Comparison of ENCODE assay signal across 16 mouse cellular contexts in the genomic region with DNA sequence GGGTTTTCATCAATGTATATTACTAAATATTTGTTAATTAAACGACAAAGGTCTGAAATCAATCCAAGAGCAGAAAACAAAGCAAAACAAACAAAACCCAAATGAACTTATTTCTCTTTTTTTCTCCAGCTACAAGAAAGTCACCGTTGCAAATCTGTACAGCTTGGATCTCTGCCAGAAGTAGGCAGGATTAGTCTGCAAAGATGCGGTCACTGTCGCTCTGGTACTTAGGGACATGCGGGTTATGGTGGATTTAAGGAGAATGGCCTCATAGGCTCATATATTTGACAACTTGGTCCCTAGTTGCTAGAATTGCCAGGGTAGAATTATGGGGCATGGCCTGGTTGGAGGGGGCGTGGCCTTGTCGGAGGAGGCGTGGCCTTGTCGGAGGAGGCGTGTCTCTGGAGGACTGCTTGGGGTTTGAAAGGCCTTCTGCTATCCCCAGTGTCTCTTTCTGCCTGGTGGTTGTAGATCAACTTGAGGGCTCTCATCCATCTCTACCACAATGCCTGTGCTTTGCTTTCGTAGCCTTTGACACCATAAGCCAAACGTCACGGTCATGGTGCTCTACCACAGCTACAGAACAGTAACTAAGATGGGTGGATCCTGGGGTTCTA. TPM values are rescaled to one million over a fixed set of nuclear protein-coding genes. Genes with fewer than 3 reads are reported as not detected.
A peak's percentile ranks its signal among the peaks of the same experiment; 100 is the strongest.
DNase-seq lines count a peak whose midpoint lies in the region; ATAC-seq lines count a peak whose summit lies in the region.
"Had no signal": no experiment of that assay in that cellular context is flagged by ENCODE, and none has a peak within 500 bp of the region (broad histone marks: within the 10 kb centered on the region; RNA-seq: fewer than 3 reads in every experiment).

No protein-coding gene starts in this region.

- peak; percentile 54; the same call in 1 of the 2 replicates for ATAC-seq in hindbrain, embryonic 11.5 days (ENCODE audit: low FRiP score)
- no peak for ATAC-seq in hindbrain, embryonic 13.5 days (ENCODE audit: low FRiP score)
- peak; percentile 62 for ATAC-seq in megakaryocyte-erythroid progenitor cell, adult 5-6 weeks (replicated peaks; ENCODE audit: low FRiP score, low TSS enrichment, poor library complexity, severe bottlenecking)
- ATAC-seq: forebrain, embryonic 16.5 days had no signal

- no peaks in the 10 kb centered on the region for H3K4me1 ChIP-seq in hindbrain, embryonic 11.5 days (replicated peaks; ENCODE audit: control insufficient read depth, insufficient read depth, low read length)
- 0 out of 2 replicates have a peak, but pooled peaks cover 3% of the 10 kb centered on the region for H3K4me1 ChIP-seq in hindbrain, embryonic 13.5 days (replicated peaks)
- H3K4me1 ChIP-seq: limb, embryonic 15.5 days had no signal

- H3K4me3 ChIP-seq in hindbrain, embryonic 11.5 days (ENCODE audit: low read depth, low read length): no peak overlapping the region
- H3K4me3 ChIP-seq in hindbrain, embryonic 13.5 days: no peak overlapping the region
- H3K4me3 ChIP-seq: embryonic facial prominence, embryonic 10.5 days; limb, embryonic 15.5 days had no signal

- no peaks in the 10 kb centered on the region for H3K27me3 ChIP-seq in hindbrain, embryonic 11.5 days (ENCODE audit: control insufficient read depth, insufficient read depth, low read length)
- no peaks in the 10 kb centered on the region for H3K27me3 ChIP-seq in hindbrain, embryonic 13.5 days
- H3K27me3 ChIP-seq: limb, embryonic 15.5 days had no signal

- H3K4me2 ChIP-seq in hindbrain, embryonic 11.5 days (replicated peaks; ENCODE audit: low read depth, low read length): no peak overlapping the region
- no peak overlapping the region for H3K4me2 ChIP-seq in hindbrain, embryonic 13.5 days
- H3K4me2 ChIP-seq: limb, embryonic 15.5 days had no signal

- H3K36me3 ChIP-seq in hindbrain, embryonic 11.5 days (ENCODE audit: control insufficient read depth, insufficient read depth, low read length): no peaks in the 10 kb centered on the region
- H3K36me3 ChIP-seq in hindbrain, embryonic 13.5 days: no peaks in the 10 kb centered on the region
- H3K36me3 ChIP-seq: embryonic facial prominence, embryonic 10.5 days; limb, embryonic 15.5 days had no signal

- no peak overlapping the region for H3K27ac ChIP-seq in hindbrain, embryonic 11.5 days (ENCODE audit: low read depth, low read length)
- H3K27ac ChIP-seq in hindbrain, embryonic 13.5 days: no peak overlapping the region
- H3K27ac ChIP-seq: embryonic facial prominence, embryonic 10.5 days; limb, embryonic 15.5 days; stomach, postnatal 0 days had no signal

- 78% methylated on average over 13 of the region's 13 CpGs for WGBS in hindbrain, embryonic 11.5 days
- WGBS in hindbrain, embryonic 13.5 days: 78% methylated on average over 13 of the region's 13 CpGs

- no peaks in the 10 kb centered on the region for H3K9me3 ChIP-seq in hindbrain, embryonic 11.5 days (ENCODE audit: control insufficient read depth, low read length)
- no peaks in the 10 kb centered on the region for H3K9me3 ChIP-seq in hindbrain, embryonic 13.5 days
- H3K9me3 ChIP-seq: embryonic facial prominence, embryonic 10.5 days; limb, embryonic 15.5 days had no signal

- no peak for DNase-seq in hindbrain, embryonic 11.5 days (ENCODE audit: low spot score)
- DNase-seq in 416B (ENCODE audit: low read depth) (peak; percentile 31), ZHBTc4 (ENCODE audit: low read depth, low spot score) (peak; percentile 57)
- no peak for DNase-seq in kidney, adult 9 months
- DNase-seq in embryo, embryonic 9.5 days (ENCODE audit: extremely low spot score): no peak
- DNase-seq in right cerebral cortex, adult 18-20 months: no peak
- DNase-seq: adrenal gland, adult 2 months; cerebellum, postnatal 25 days; kidney, adult 18-20 months; kidney, postnatal 14 days had no signal

- H3K9ac ChIP-seq in hindbrain, embryonic 11.5 days (ENCODE audit: low read depth, low read length): no peak overlapping the region
- no peak overlapping the region for H3K9ac ChIP-seq in hindbrain, embryonic 13.5 days
- H3K9ac ChIP-seq: limb, embryonic 15.5 days had no signal

RNA-seq across cellular contexts. Expression of gene Fam3c, which starts 46.6 kb away (rescaled TPM):
- 34.0 and 35.5 TPM in 2 replicates for polyA plus RNA-seq in hindbrain, embryonic 11.5 days (2014; fragmentation: Nextera tagmentation; extraction: Ambion mirVana)
- 50.5 and 54.5 TPM in 2 replicates for polyA plus RNA-seq in hindbrain, embryonic 13.5 days (2015; fragmentation: Nextera tagmentation; extraction: Ambion mirVana)
- 12.6 and 18.4 TPM in 2 replicates for total RNA-seq in megakaryocyte-erythroid progenitor cell, adult 5-6 weeks (2014; fragmentation: Nextera tagmentation)
- total RNA-seq in megakaryocyte-erythroid progenitor cell, adult 5-6 weeks (2017): 49.3 and 75.9 TPM in 2 replicates

Comparison
In these comparisons a context has a peak if more than half of its experiments do, and no peak if none do; other contexts are left out.
1. DNase-seq: peak in 416B (single experiment) and ZHBTc4 (single experiment); none in hindbrain, embryonic 11.5 days (single experiment), kidney, adult 9 months (single experiment), embryo, embryonic 9.5 days (single experiment) and right cerebral cortex, adult 18-20 months (single experiment).